ENCODE assay signal across 27 mouse cellular contexts in genomic region chr13:3778591-3779364, GRCm38 (mm10). TPM values are rescaled to one million over a fixed set of nuclear protein-coding genes. Genes with fewer than 3 reads are reported as not detected.
A peak's percentile ranks its signal among the peaks of the same experiment; 100 is the strongest.
DNase-seq lines count a peak whose midpoint lies in the region; ATAC-seq and TF ChIP-seq lines count a peak whose summit lies in the region.
"Had no signal": no experiment of that assay in that cellular context is flagged by ENCODE, and none has a peak within 500 bp of the region (broad histone marks: within the 10 kb centered on the region; RNA-seq: fewer than 3 reads in every experiment).

No protein-coding gene starts in this region.

- H3K4me3 ChIP-seq in lung, adult 2 months (replicated peaks; ENCODE audit: extremely low read depth, low read depth, low read length): no peak overlapping the region
- H3K4me3 ChIP-seq in stomach, embryonic 15.5 days (replicated peaks): no peak overlapping the region
- H3K4me3 ChIP-seq: embryonic facial prominence, embryonic 10.5 days; erythroblast, embryonic 14.5 days; myocyte had no signal

- TF ChIP-seq POLR2A in lung, adult 2 months (IDR thresholded peaks at IDR 0.05; ENCODE audit: borderline replicate concordance, extremely low read depth, low read depth, low read length): no peak

- WGBS in lung, adult 2 months: 63% methylated on average over 4 of the region's 4 CpGs
- 75% methylated on average over 4 of the region's 4 CpGs for WGBS in stomach, embryonic 15.5 days

- H3K4me1 ChIP-seq in lung, adult 2 months (ENCODE audit: control insufficient read depth, insufficient read depth, low read length): peaks cover 3% of the 10 kb centered on the region
- H3K4me1 ChIP-seq in stomach, embryonic 15.5 days: no peaks in the 10 kb centered on the region

- H3K4me2 ChIP-seq in stomach, embryonic 15.5 days: no peak overlapping the region
- H3K4me2 ChIP-seq: hindbrain, embryonic 14.5 days; midbrain, embryonic 11.5 days had no signal

- no peaks in the 10 kb centered on the region for H3K27me3 ChIP-seq in stomach, embryonic 15.5 days (replicated peaks)

- peak; percentile 78 to 95 for DNase-seq in adrenal gland, adult (ENCODE audit: inconsistent age in 2 of 2, low spot score in 1 of 2)
- no peak for DNase-seq in adrenal gland, postnatal 4 days (ENCODE audit: low spot score in 2 of 2)
- DNase-seq in lung, adult 18-20 months: peak; percentile 32 to 48
- DNase-seq in lung, adult 2 months: no peak
- peak; percentile 85 for DNase-seq in adrenal gland, adult 2 months
- no peak for DNase-seq in thymus, adult 18-20 months
- no peak for DNase-seq in layer of hippocampus, adult 9-10 months (ENCODE audit: low spot score)
- DNase-seq: heart, postnatal 10 days; kidney, adult 11 months; kidney, postnatal 36 days; layer of hippocampus, postnatal 36 days; lung, postnatal 36 days; right cerebral cortex, adult 18-20 months; spleen, adult 18-20 months; thymus, postnatal 4 days had no signal

- H3K27ac ChIP-seq in stomach, embryonic 15.5 days: peak overlapping the region; percentile 40; the same call in 1 of the 2 replicates
- H3K27ac ChIP-seq: embryonic facial prominence, embryonic 10.5 days; hindbrain, embryonic 14.5 days; liver, embryonic 14.5 days had no signal

- TF ChIP-seq CTCF in lung, adult 2 months (IDR thresholded peaks at IDR 0.05; ENCODE audit: insufficient read depth, low read length): no peak

- no peak overlapping the region for H3K9ac ChIP-seq in stomach, embryonic 15.5 days
- H3K9ac ChIP-seq: hindbrain, embryonic 14.5 days; liver, embryonic 14.5 days had no signal

- H3K9me3 ChIP-seq in stomach, embryonic 15.5 days: no peaks in the 10 kb centered on the region
- H3K9me3 ChIP-seq: embryonic facial prominence, embryonic 10.5 days had no signal

- ATAC-seq in stomach, embryonic 15.5 days (ENCODE audit: insufficient read depth, low FRiP score, low read depth): no peak
- ATAC-seq: forebrain, embryonic 16.5 days had no signal

- no peaks in the 10 kb centered on the region for H3K36me3 ChIP-seq in stomach, embryonic 15.5 days
- H3K36me3 ChIP-seq: embryonic facial prominence, embryonic 10.5 days had no signal

RNA-seq across cellular contexts. Expression of gene Calml3, which starts 25.3 kb away (rescaled TPM):
- total RNA-seq in adrenal gland, postnatal 4 days (2021): not detected
- polyA plus RNA-seq in lung, adult 2 months (2012; rRNA removed): 3.6 and 81.6 TPM in 2 replicates
- total RNA-seq in adrenal gland, adult 2 months (2021): under 1 TPM; 0.35 to 0.63 TPM
- 0.35 TPM in 1 of 2 replicates, not detected in the other for polyA plus RNA-seq in adrenal gland, adult 2 months (2012; rRNA removed)
- 3.8 and 10.9 TPM in 2 replicates for polyA plus RNA-seq in stomach, embryonic 15.5 days (2015; fragmentation: Nextera tagmentation; extraction: Ambion mirVana)
- total RNA-seq: gastrocnemius, adult 18-20 months; heart, adult 8-10 months; heart, postnatal 10 days; layer of hippocampus, postnatal 36 days had no signal
- polyA plus RNA-seq: embryonic facial prominence, embryonic 10.5 days; erythroblast, embryonic 14.5 days; forebrain, embryonic 16.5 days; hindbrain, embryonic 14.5 days; liver, embryonic 14.5 days; midbrain, embryonic 11.5 days had no signal

RNA-seq across cellular contexts. Expression of gene Calm4, which starts 58.8 kb away (rescaled TPM):
- total RNA-seq in adrenal gland, postnatal 4 days (2021): not detected
- 56.0 TPM in 1 of 2 replicates, not detected in the other for polyA plus RNA-seq in lung, adult 2 months (2012; rRNA removed)
- not detected for total RNA-seq in adrenal gland, adult 2 months (2021)
- not detected in 2 replicates for polyA plus RNA-seq in adrenal gland, adult 2 months (2012; rRNA removed)
- polyA plus RNA-seq in stomach, embryonic 15.5 days (2015; fragmentation: Nextera tagmentation; extraction: Ambion mirVana): 0.39 TPM in 1 of 2 replicates, not detected in the other
- total RNA-seq: heart, adult 8-10 months; heart, postnatal 10 days; layer of hippocampus, postnatal 36 days; neutrophil, adult 5-6 weeks had no signal
- polyA plus RNA-seq: embryonic facial prominence, embryonic 10.5 days; erythroblast, embryonic 14.5 days; forebrain, embryonic 16.5 days; hindbrain, embryonic 14.5 days; limb, embryonic 11.5 days; liver, embryonic 14.5 days; midbrain, embryonic 11.5 days had no signal

Comparison
In these comparisons a context has a peak if more than half of its experiments do, and no peak if none do; other contexts are left out.
1. DNase-seq: peak in adrenal gland, adult (2 of 2), lung, adult 18-20 months (2 of 2) and adrenal gland, adult 2 months (single experiment); none in adrenal gland, postnatal 4 days (0 of 2), lung, adult 2 months (single experiment), thymus, adult 18-20 months (0 of 2) and layer of hippocampus, adult 9-10 months (single experiment).